ENCODE assay signal across 12 mouse cellular contexts in the genomic region with DNA sequence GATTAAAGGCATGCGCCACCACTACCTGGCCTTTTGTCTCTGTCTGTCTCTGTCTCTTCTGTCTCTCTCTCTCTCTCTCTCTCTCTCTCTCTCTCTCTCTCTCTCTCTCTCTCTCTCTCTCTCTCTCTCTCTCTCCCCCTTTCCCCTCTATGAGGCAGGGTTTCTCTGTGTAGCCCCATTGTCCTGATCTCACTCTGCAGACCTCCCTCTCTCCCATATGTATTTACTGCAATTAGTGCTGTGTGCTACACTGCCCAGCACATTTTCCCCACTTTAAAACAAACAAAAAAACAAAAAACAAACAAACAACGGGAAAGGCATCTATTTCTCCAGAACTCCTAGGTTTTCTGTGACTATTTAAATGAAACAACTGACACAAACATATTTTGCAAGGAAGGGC. TPM values are rescaled to one million over a fixed set of nuclear protein-coding genes. Genes with fewer than 3 reads are reported as not detected.
"Had no signal": no experiment of that assay in that cellular context is flagged by ENCODE, and none has a peak within 500 bp of the region (broad histone marks: within the 10 kb centered on the region; RNA-seq: fewer than 3 reads in every experiment).

No protein-coding gene starts in this region.

- H3K9ac ChIP-seq: liver, embryonic 13.5 days; liver, postnatal 0 days; lung, embryonic 15.5 days had no signal

- H3K4me3 ChIP-seq: left cerebral cortex, adult 2 months; liver, embryonic 13.5 days; lung, embryonic 15.5 days had no signal

- H3K4me2 ChIP-seq: liver, embryonic 13.5 days; lung, embryonic 15.5 days had no signal

- H3K27ac ChIP-seq: liver, embryonic 13.5 days; lung, embryonic 15.5 days; stomach, postnatal 0 days had no signal

- H3K4me1 ChIP-seq: liver, embryonic 13.5 days; lung, embryonic 15.5 days had no signal

- H3K27me3 ChIP-seq: liver, embryonic 13.5 days; lung, embryonic 15.5 days had no signal

- H3K9me3 ChIP-seq: liver, embryonic 13.5 days; lung, embryonic 15.5 days had no signal

- H3K36me3 ChIP-seq: liver, embryonic 13.5 days; lung, embryonic 15.5 days had no signal

- DNase-seq: kidney, adult 18-20 months; kidney, postnatal 10 days; kidney, postnatal 4 days; liver; liver, embryonic 13.5 days; liver, postnatal 0 days; thymus, adult 18-20 months; thymus, postnatal 14 days had no signal

- ATAC-seq: liver, postnatal 0 days had no signal

RNA-seq across cellular contexts. Expression of a gene that starts 18.4 kb away (rescaled TPM):
- total RNA-seq: megakaryocyte-erythroid progenitor cell, adult 5-6 weeks had no signal
